Mouse (Mus musculus): ENCODE measurements around the gene Kcnk10. TPM values are rescaled to one million over a fixed set of nuclear protein-coding genes. Genes with fewer than 3 reads are reported as not detected.

Gene Kcnk10
- total RNA-seq (2023), result under 1 TPM in 1 of 2 experiments, not detected in 1; 0.20 TPM

GRCm38 (mm10) chr12:98577861-98578360, at the start of gene Kcnk10:
Kcnk10 (minus strand) TSS chr12:98578310.

GRCm38 (mm10) chr12:98627392-98628259, 49.5 kb upstream of the Kcnk10 start, which contains the start of gene Spata7:
Spata7 (plus strand) TSS chr12:98628157.

Other genes starting within 250 kb of the Kcnk10 start
- 1 to 10 TPM; 3.2 to 5.6 TPM for gene Spata7, start 49.8 kb upstream of the Kcnk10 start, total RNA-seq (2023)
- gene Ptpn21, start 159.1 kb upstream of the Kcnk10 start, total RNA-seq (2023), result 1 to 10 TPM; 1.7 to 2.7 TPM
- gene Zc3h14, start 168.7 kb upstream of the Kcnk10 start, total RNA-seq (2023), result 10 to 100 TPM; 46.7 to 49.3 TPM

Data from neutrophil, adult 83 days (primary cell).